Mouse (Mus musculus): ENCODE results near the gene Pdcd2l.

The Pdcd2l gene

DNA sequence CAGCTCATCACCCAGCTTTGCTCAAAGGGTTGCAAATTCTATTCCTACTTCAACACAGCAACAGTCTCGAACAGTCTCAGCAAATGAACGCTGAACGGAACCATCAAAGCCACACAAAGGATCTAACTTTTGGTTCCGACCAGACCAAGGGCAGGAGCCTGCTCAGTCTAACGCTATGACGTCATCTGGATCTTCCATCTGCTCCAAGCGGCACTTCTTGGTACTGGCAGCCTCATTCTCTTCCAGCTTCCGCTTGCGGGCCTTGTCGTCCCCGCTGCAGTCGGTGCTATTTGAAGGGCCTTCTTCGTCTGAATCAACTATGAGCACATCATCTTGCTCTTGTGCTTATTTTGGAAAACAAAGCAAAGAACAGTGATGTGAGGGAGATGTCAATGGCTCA, 55.3 kb downstream of the Pdcd2l start:
- DNase-seq (ENCODE audit: low read depth, low spot score), result no peak

DNA sequence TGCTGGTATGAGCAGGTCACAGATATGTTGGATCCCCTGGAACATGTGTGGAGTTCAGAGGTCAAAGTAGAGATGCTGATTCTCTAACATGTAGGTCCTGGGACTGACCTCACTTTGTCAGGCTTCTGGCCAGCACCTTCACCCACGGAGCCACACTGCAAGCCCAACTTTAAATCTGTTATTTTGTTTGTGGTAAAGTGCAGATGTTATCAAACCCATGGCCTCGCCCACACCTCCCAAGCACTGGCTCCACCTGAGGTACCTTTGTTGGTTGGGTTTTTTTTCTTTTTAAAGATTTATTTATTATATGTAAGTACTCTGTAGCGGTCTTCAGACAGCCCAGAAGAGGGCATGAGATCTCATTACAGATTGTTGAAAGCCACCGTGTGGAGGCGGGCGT, 57.0 kb downstream of the Pdcd2l start:
- DNase-seq (ENCODE audit: low read depth, low spot score), result no peak
